Comparison of ENCODE assay signal across 35 mouse cellular contexts in genomic region chr13:40070004-40070403, GRCm38 (mm10).
"Had no signal": no experiment of that assay in that cellular context is flagged by ENCODE, and none has a peak within 500 bp of the region (broad histone marks: within the 10 kb centered on the region; RNA-seq: fewer than 3 reads in every experiment).

No protein-coding gene starts in this region.

- H3K27ac ChIP-seq: heart, embryonic 10.5 days; heart, embryonic 13.5 days; heart, embryonic 15.5 days; hindbrain, embryonic 10.5 days; hindbrain, embryonic 12.5 days; hindbrain, embryonic 13.5 days; hindbrain, embryonic 14.5 days; hindbrain, embryonic 15.5 days; hindbrain, postnatal 0 days; intestine, embryonic 15.5 days; kidney, embryonic 15.5 days; kidney, postnatal 0 days; layer of hippocampus, adult 2 months had no signal

- H3K4me2 ChIP-seq: heart, embryonic 11.5 days; heart, embryonic 12.5 days; heart, embryonic 13.5 days; heart, embryonic 15.5 days; hindbrain, embryonic 12.5 days; hindbrain, embryonic 13.5 days; hindbrain, embryonic 14.5 days; hindbrain, embryonic 15.5 days; intestine, embryonic 15.5 days; kidney, embryonic 15.5 days had no signal

- H3K4me3 ChIP-seq: heart, embryonic 10.5 days; heart, embryonic 12.5 days; heart, embryonic 13.5 days; heart, embryonic 15.5 days; hindbrain, embryonic 10.5 days; hindbrain, embryonic 12.5 days; hindbrain, embryonic 13.5 days; hindbrain, embryonic 15.5 days; intestine, embryonic 15.5 days; kidney, embryonic 15.5 days; layer of hippocampus, adult 2 months had no signal

- H3K27me3 ChIP-seq: heart, embryonic 12.5 days; heart, embryonic 13.5 days; heart, embryonic 15.5 days; hindbrain, embryonic 12.5 days; hindbrain, embryonic 13.5 days; hindbrain, embryonic 15.5 days; intestine, embryonic 15.5 days; kidney, embryonic 15.5 days had no signal

- H3K9ac ChIP-seq: heart, embryonic 12.5 days; heart, embryonic 13.5 days; heart, embryonic 15.5 days; hindbrain, embryonic 12.5 days; hindbrain, embryonic 13.5 days; hindbrain, embryonic 14.5 days; hindbrain, embryonic 15.5 days; intestine, embryonic 15.5 days; kidney, embryonic 15.5 days had no signal

- DNase-seq: heart, postnatal 10 days; heart, postnatal 14 days; heart, postnatal 36 days; heart, postnatal 4 days; kidney, adult 11 months; kidney, adult 18-20 months; kidney, adult 2 months; kidney, adult 8-10 months; kidney, adult 9 months; kidney, postnatal 10 days; kidney, postnatal 14 days; kidney, postnatal 25 days; kidney, postnatal 36 days; kidney, postnatal 4 days; layer of hippocampus, adult 9-11 months; layer of hippocampus, postnatal 36 days had no signal

- H3K36me3 ChIP-seq: heart, embryonic 10.5 days; heart, embryonic 12.5 days; heart, embryonic 13.5 days; heart, embryonic 15.5 days; hindbrain, embryonic 10.5 days; hindbrain, embryonic 12.5 days; hindbrain, embryonic 13.5 days; hindbrain, embryonic 15.5 days; intestine, embryonic 15.5 days; kidney, embryonic 15.5 days had no signal

- H3K9me3 ChIP-seq: heart, embryonic 10.5 days; heart, embryonic 12.5 days; heart, embryonic 13.5 days; heart, embryonic 15.5 days; hindbrain, embryonic 10.5 days; hindbrain, embryonic 12.5 days; hindbrain, embryonic 13.5 days; hindbrain, embryonic 15.5 days; intestine, embryonic 15.5 days; kidney, embryonic 15.5 days had no signal

- H3K4me1 ChIP-seq: heart, embryonic 10.5 days; heart, embryonic 12.5 days; heart, embryonic 13.5 days; heart, embryonic 15.5 days; hindbrain, embryonic 10.5 days; hindbrain, embryonic 12.5 days; hindbrain, embryonic 13.5 days; hindbrain, embryonic 15.5 days; intestine, embryonic 15.5 days; kidney, embryonic 15.5 days had no signal

- ATAC-seq: hindbrain, embryonic 16.5 days; hindbrain, postnatal 0 days; inflammation-experienced regulatory T-cells, adult 6 months; intestine, embryonic 15.5 days; intestine, embryonic 16.5 days; intestine, postnatal 0 days had no signal
